Mouse (Mus musculus) ES-E14 (cell line): Measurements from ENCODE around the gene Mepe.

Experiments
- HCFC1 ChIP-seq: IDR thresholded peaks from 2 replicates; pipeline ENCODE4 v1.6.1; 2012; ENCODE audit warnings: low read length, inconsistent platforms, borderline replicate concordance; ENCODE audit not compliant: insufficient read depth
- MAFK ChIP-seq: IDR thresholded peaks from 2 replicates; pipeline ENCODE4 v1.6.1; 2014; ENCODE audit warnings: mild to moderate bottlenecking, low read depth, low read length, inconsistent platforms; ENCODE audit not compliant: insufficient read depth
- ZC3H11A ChIP-seq: IDR thresholded peaks from 2 replicates; pipeline ENCODE4 v1.6.1; 2012; ENCODE audit warnings: low read depth, mild to moderate bottlenecking, inconsistent platforms, low read length, borderline replicate concordance
- ZNF384 ChIP-seq: IDR thresholded peaks from 2 replicates; pipeline ENCODE4 v1.6.1; 2012; ENCODE audit warnings: low read depth, low read length, inconsistent platforms

- TF ChIP-seq HCFC1, result no peak
- TF ChIP-seq ZC3H11A, result no peak
- TF ChIP-seq ZNF384, result no peak
- no peak for TF ChIP-seq MAFK
These were observed 26.1 kb upstream of the Mepe start, which contains the start of gene Ibsp for GRCm38 (mm10) chr5:104298994-104299393.
